Comparison of ENCODE assay signal across 17 mouse cellular contexts in the genomic region with DNA sequence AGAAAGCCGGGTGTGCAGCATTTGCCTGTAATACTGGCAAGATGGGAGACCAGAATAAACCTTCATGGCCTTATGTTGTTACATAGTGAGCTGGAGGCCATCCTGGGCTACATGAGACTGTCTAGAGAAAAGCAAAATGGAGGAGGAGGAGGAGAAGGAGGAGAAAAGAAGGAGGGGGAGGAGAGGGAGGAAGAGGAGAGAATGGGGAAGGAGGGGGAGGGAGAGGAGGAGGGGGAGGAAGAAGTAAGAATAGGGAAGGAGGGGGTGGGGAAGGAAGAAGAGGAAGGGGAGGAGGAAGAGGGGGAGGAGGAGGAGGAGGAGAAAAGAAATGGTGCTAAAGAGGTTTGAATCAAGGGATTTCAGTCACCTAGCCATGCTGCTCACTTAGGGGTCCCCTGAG. TPM values are rescaled to one million over a fixed set of nuclear protein-coding genes. Genes with fewer than 3 reads are reported as not detected.
DNase-seq lines count a peak whose midpoint lies in the region; ATAC-seq and TF ChIP-seq lines count a peak whose summit lies in the region.
"Had no signal": no experiment of that assay in that cellular context is flagged by ENCODE, and none has a peak within 500 bp of the region (broad histone marks: within the 10 kb centered on the region; RNA-seq: fewer than 3 reads in every experiment).

No protein-coding gene starts in this region.

- peaks cover 27% of the 10 kb centered on the region for H3K27me3 ChIP-seq in midbrain, embryonic 10.5 days (ENCODE audit: low read depth, poor library complexity, severe bottlenecking)
- no peaks in the 10 kb centered on the region for H3K27me3 ChIP-seq in midbrain, embryonic 11.5 days (ENCODE audit: control insufficient read depth, insufficient read depth, low read length)
- H3K27me3 ChIP-seq in forebrain, postnatal 0 days (ENCODE audit: insufficient read depth, low read length): no peaks in the 10 kb centered on the region

- H3K4me3 ChIP-seq in midbrain, embryonic 10.5 days: peak overlapping the region; percentile 32; the same call in 1 of the 2 replicates
- no peak overlapping the region for H3K4me3 ChIP-seq in midbrain, embryonic 11.5 days (ENCODE audit: low read depth, low read length)
- no peak overlapping the region for H3K4me3 ChIP-seq in forebrain, postnatal 0 days (ENCODE audit: low read depth, low read length)
- H3K4me3 ChIP-seq in macrophage (ENCODE audit: inconsistent target): no peak overlapping the region

- no peak; the same call in 1 of the 2 replicates for ATAC-seq in midbrain, embryonic 11.5 days (ENCODE audit: low FRiP score)
- no peak for ATAC-seq in forebrain, postnatal 0 days

- WGBS in midbrain, embryonic 10.5 days: 36% methylated on average over 1 of the region's 1 CpGs
- WGBS in midbrain, embryonic 11.5 days: 20% methylated on average over 1 of the region's 1 CpGs
- WGBS in forebrain, postnatal 0 days: 21% methylated on average over 1 of the region's 1 CpGs
- 25% methylated on average over 1 of the region's 1 CpGs for WGBS in macrophage (ENCODE audit: missing documents)

- no peak overlapping the region for H3K4me2 ChIP-seq in midbrain, embryonic 11.5 days
- H3K4me2 ChIP-seq in forebrain, postnatal 0 days (ENCODE audit: low read depth): peak overlapping the region; percentile 32
- H3K4me2 ChIP-seq: lung, embryonic 14.5 days had no signal

- no peak for DNase-seq in midbrain, embryonic 10.5 days (ENCODE audit: low spot score)
- DNase-seq in midbrain, embryonic 11.5 days (ENCODE audit: low spot score, missing footprints): no peak
- no peak for DNase-seq in forebrain, postnatal 0 days
- no peak for DNase-seq in left cerebral cortex, adult 9 months (ENCODE audit: low spot score in 2 of 2)
- DNase-seq in testis, postnatal 14 days (ENCODE audit: low spot score): no peak
- no peak for DNase-seq in kidney, adult 9 months
- no peak for DNase-seq in adrenal gland, postnatal 14 days
- DNase-seq: B cell, adult 2 months; kidney, adult 18-20 months had no signal

- no peaks in the 10 kb centered on the region for H3K36me3 ChIP-seq in midbrain, embryonic 10.5 days
- H3K36me3 ChIP-seq in midbrain, embryonic 11.5 days (ENCODE audit: control insufficient read depth, insufficient read depth, low read length): no peaks in the 10 kb centered on the region
- no peaks in the 10 kb centered on the region for H3K36me3 ChIP-seq in forebrain, postnatal 0 days (ENCODE audit: insufficient read depth)
- no peaks in the 10 kb centered on the region for H3K36me3 ChIP-seq in macrophage (ENCODE audit: inconsistent target)

- peak overlapping the region; percentile 74 for H3K27ac ChIP-seq in midbrain, embryonic 10.5 days (replicated peaks)
- H3K27ac ChIP-seq in midbrain, embryonic 11.5 days (ENCODE audit: low read depth, low read length): no peak overlapping the region; the same call in 1 of the 2 replicates
- peak overlapping the region; percentile 88 for H3K27ac ChIP-seq in forebrain, postnatal 0 days (ENCODE audit: low read depth, low read length)
- H3K27ac ChIP-seq in macrophage: peak overlapping the region; percentile 66

- no peak overlapping the region for H3K9ac ChIP-seq in midbrain, embryonic 11.5 days (ENCODE audit: low read length)
- H3K9ac ChIP-seq in forebrain, postnatal 0 days: no peak overlapping the region
- H3K9ac ChIP-seq: lung, embryonic 14.5 days had no signal

- no peaks in the 10 kb centered on the region for H3K79me2 ChIP-seq in macrophage (ENCODE audit: inconsistent target)

- H3K9me3 ChIP-seq in midbrain, embryonic 10.5 days (replicated peaks): peaks cover 9% of the 10 kb centered on the region
- H3K9me3 ChIP-seq in midbrain, embryonic 11.5 days (ENCODE audit: control insufficient read depth, low read length): peaks cover 4% of the 10 kb centered on the region; the same call in 1 of the 2 replicates
- H3K9me3 ChIP-seq in forebrain, postnatal 0 days (ENCODE audit: low read length): peaks cover 7% of the 10 kb centered on the region; the same call in 1 of the 2 replicates

- peaks cover 39% of the 10 kb centered on the region for H3K4me1 ChIP-seq in midbrain, embryonic 10.5 days
- H3K4me1 ChIP-seq in midbrain, embryonic 11.5 days (ENCODE audit: control insufficient read depth, insufficient read depth, low read length): peaks cover 8% of the 10 kb centered on the region
- peaks cover 23% of the 10 kb centered on the region for H3K4me1 ChIP-seq in forebrain, postnatal 0 days (ENCODE audit: insufficient read depth)

- no peak for TF ChIP-seq CTCF in forebrain, postnatal 0 days (IDR thresholded peaks at IDR 0.05; ENCODE audit: low read depth)

RNA-seq across cellular contexts. Expression of gene Acvr1b, which starts 13.7 kb away (rescaled TPM):
- 5.4 and 7.0 TPM in 2 replicates for polyA plus RNA-seq in midbrain, embryonic 10.5 days (2016; fragmentation: Nextera tagmentation; extraction: Ambion mirVana)
- polyA plus RNA-seq in midbrain, embryonic 11.5 days (2014; fragmentation: Nextera tagmentation; extraction: Ambion mirVana): 14.7 and 15.2 TPM in 2 replicates
- 74.2 and 80.4 TPM in 2 replicates for total RNA-seq in forebrain, postnatal 0 days (2014; rRNA removed)
- 13.2 and 17.4 TPM in 2 replicates for polyA plus RNA-seq in forebrain, postnatal 0 days (2015; fragmentation: Nextera tagmentation; extraction: Ambion mirVana)
- 10 to 100 TPM in 17 of 26 experiments, 1 to 10 TPM in 9; 3.9 to 30.0 (median 13.3) TPM for total RNA-seq in macrophage (2018; cell fraction: chromatin; rRNA removed)
- total RNA-seq in macrophage (2018; cell fraction: cytosol; rRNA removed): 10 to 100 TPM in 24 of 26 experiments, 1 to 10 TPM in 2; 8.4 to 19.8 (median 14.9) TPM
- total RNA-seq in macrophage (2018; cell fraction: nucleus; rRNA removed): 10 to 100 TPM; 12.9 to 36.2 (median 21.7) TPM
- 13.7 to 15.7 TPM (median 14.6 TPM) in 3 replicates for polyA plus RNA-seq in macrophage (2018)
- 9.0 and 11.2 TPM in 2 replicates for total RNA-seq in adrenal gland, postnatal 14 days (2021)

RNA-seq across cellular contexts. Expression of gene Acvrl1, which starts 31.8 kb away (rescaled TPM):
- 8.9 and 10.7 TPM in 2 replicates for polyA plus RNA-seq in midbrain, embryonic 10.5 days (2016; fragmentation: Nextera tagmentation; extraction: Ambion mirVana)
- 4.2 and 5.0 TPM in 2 replicates for polyA plus RNA-seq in midbrain, embryonic 11.5 days (2014; fragmentation: Nextera tagmentation; extraction: Ambion mirVana)
- total RNA-seq in forebrain, postnatal 0 days (2014; rRNA removed): 8.7 and 10.7 TPM in 2 replicates
- 5.8 and 6.0 TPM in 2 replicates for polyA plus RNA-seq in forebrain, postnatal 0 days (2015; fragmentation: Nextera tagmentation; extraction: Ambion mirVana)
- 10 to 100 TPM in 3 of 26 experiments, 1 to 10 TPM in 22, under 1 TPM in 1; 0.45 to 21.0 (median 6.3) TPM for total RNA-seq in macrophage (2018; cell fraction: chromatin; rRNA removed)
- 10 to 100 TPM in 18 of 26 experiments, 1 to 10 TPM in 8; 6.5 to 17.7 (median 11.1) TPM for total RNA-seq in macrophage (2018; cell fraction: cytosol; rRNA removed)
- total RNA-seq in macrophage (2018; cell fraction: nucleus; rRNA removed): 10 to 100 TPM in 19 of 26 experiments, 1 to 10 TPM in 7; 2.4 to 34.0 (median 11.2) TPM
- polyA plus RNA-seq in macrophage (2018): 8.7 to 12.6 TPM (median 11.5 TPM) in 3 replicates
- 16.7 and 20.7 TPM in 2 replicates for total RNA-seq in adrenal gland, postnatal 14 days (2021)

RNA-seq across cellular contexts. Expression of gene Ankrd33, which starts 44.6 kb away (rescaled TPM):
- not detected in 2 replicates for polyA plus RNA-seq in midbrain, embryonic 10.5 days (2016; fragmentation: Nextera tagmentation; extraction: Ambion mirVana)
- not detected in 2 replicates for polyA plus RNA-seq in midbrain, embryonic 11.5 days (2014; fragmentation: Nextera tagmentation; extraction: Ambion mirVana)
- total RNA-seq in forebrain, postnatal 0 days (2014; rRNA removed): not detected in 2 replicates
- polyA plus RNA-seq in forebrain, postnatal 0 days (2015; fragmentation: Nextera tagmentation; extraction: Ambion mirVana): not detected in 2 replicates
- total RNA-seq in macrophage (2018; cell fraction: chromatin; rRNA removed): not detected
- not detected for total RNA-seq in macrophage (2018; cell fraction: cytosol; rRNA removed)
- total RNA-seq in macrophage (2018; cell fraction: nucleus; rRNA removed): not detected
- not detected in 3 replicates for polyA plus RNA-seq in macrophage (2018)
- total RNA-seq in adrenal gland, postnatal 14 days (2021): not detected in 2 replicates
- total RNA-seq: ES-E14; heart, adult 8-10 months; heart, postnatal 25 days; layer of hippocampus, adult 18-20 months; megakaryocyte-erythroid progenitor cell, adult 5-6 weeks; neutrophil, adult 5-6 weeks had no signal
- polyA plus RNA-seq: lung, embryonic 14.5 days had no signal
